ENCODE assay signal across 8 mouse cellular contexts in the genomic region with DNA sequence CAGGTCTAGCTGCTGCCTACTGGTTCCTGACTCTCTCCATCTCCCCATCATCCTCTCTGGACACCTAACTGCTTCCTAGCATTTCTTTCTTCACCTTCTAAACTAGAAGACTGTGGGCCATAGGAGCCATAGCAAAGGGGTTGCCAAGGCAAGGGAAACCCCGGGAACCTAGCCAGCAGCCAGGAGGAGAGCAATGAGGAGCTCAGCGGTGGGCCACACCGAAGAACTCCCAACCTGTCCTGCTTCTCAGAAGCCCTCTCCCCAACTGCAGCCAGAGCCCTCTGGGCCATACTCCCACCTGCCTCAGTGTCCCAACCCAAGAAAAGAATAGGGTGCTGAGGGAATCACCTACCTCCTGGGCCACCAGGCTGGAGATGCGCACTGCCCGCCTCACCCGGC. TPM values are rescaled to one million over a fixed set of nuclear protein-coding genes. Genes with fewer than 3 reads are reported as not detected.
DNase-seq lines count a peak whose midpoint lies in the region; ATAC-seq and TF ChIP-seq lines count a peak whose summit lies in the region.

No protein-coding gene starts in this region.

- peaks cover 20% of the 10 kb centered on the region; the same call in 1 of the 2 replicates for H3K36me3 ChIP-seq in kidney, embryonic 16.5 days (ENCODE audit: insufficient read depth, low read length)
- H3K36me3 ChIP-seq in embryonic facial prominence, embryonic 13.5 days = no peaks in the 10 kb centered on the region
- H3K36me3 ChIP-seq in hindbrain, postnatal 0 days (ENCODE audit: insufficient read depth, low read length) = peaks cover 20% of the 10 kb centered on the region; the same call in 1 of the 2 replicates
- peaks cover 42% of the 10 kb centered on the region for H3K36me3 ChIP-seq in neural tube, embryonic 12.5 days

- peaks cover 19% of the 10 kb centered on the region for H3K4me1 ChIP-seq in kidney, embryonic 16.5 days (ENCODE audit: insufficient read depth, low read length)
- H3K4me1 ChIP-seq in embryonic facial prominence, embryonic 13.5 days = peaks cover 17% of the 10 kb centered on the region
- H3K4me1 ChIP-seq in hindbrain, postnatal 0 days (ENCODE audit: insufficient read depth, low read length) = peaks cover 20% of the 10 kb centered on the region
- peaks cover 33% of the 10 kb centered on the region for H3K4me1 ChIP-seq in neural tube, embryonic 12.5 days

- TF ChIP-seq CTCF in hindbrain, postnatal 0 days (IDR thresholded peaks at IDR 0.05; ENCODE audit: low read depth) = no peak
- no peak for TF ChIP-seq CTCF in layer of hippocampus, adult 2 months (conservative IDR thresholded peaks at IDR 0.05)

- H3K4me2 ChIP-seq in kidney, embryonic 16.5 days (replicated peaks; ENCODE audit: low read depth, low read length) = peak overlapping the region; percentile 63
- peak overlapping the region; percentile 63 for H3K4me2 ChIP-seq in embryonic facial prominence, embryonic 13.5 days
- H3K4me2 ChIP-seq in hindbrain, postnatal 0 days (ENCODE audit: low read depth, low read length) = peak overlapping the region; percentile 52
- peak overlapping the region; percentile 71 for H3K4me2 ChIP-seq in neural tube, embryonic 12.5 days (replicated peaks)

- H3K9ac ChIP-seq in kidney, embryonic 16.5 days (replicated peaks; ENCODE audit: low read length) = peak overlapping the region; percentile 70
- H3K9ac ChIP-seq in embryonic facial prominence, embryonic 13.5 days = peak overlapping the region; percentile 69
- H3K9ac ChIP-seq in hindbrain, postnatal 0 days (replicated peaks; ENCODE audit: low read length) = peak overlapping the region; percentile 45
- peak overlapping the region; percentile 57 for H3K9ac ChIP-seq in neural tube, embryonic 12.5 days

- H3K4me3 ChIP-seq in kidney, embryonic 16.5 days (ENCODE audit: low read length) = peak overlapping the region; percentile 36
- H3K4me3 ChIP-seq in embryonic facial prominence, embryonic 13.5 days = peak overlapping the region; percentile 36
- no peak overlapping the region for H3K4me3 ChIP-seq in hindbrain, postnatal 0 days (ENCODE audit: low read length)
- peak overlapping the region; percentile 25; the same call in 1 of the 2 replicates for H3K4me3 ChIP-seq in neural tube, embryonic 12.5 days
- no peak overlapping the region; the same call in 1 of the 2 replicates for H3K4me3 ChIP-seq in layer of hippocampus, adult 2 months

- peak overlapping the region; percentile 61 for H3K27ac ChIP-seq in kidney, embryonic 16.5 days (ENCODE audit: low read length)
- no peak overlapping the region for H3K27ac ChIP-seq in embryonic facial prominence, embryonic 13.5 days
- H3K27ac ChIP-seq in hindbrain, postnatal 0 days = peak overlapping the region; percentile 72; the same call in 1 of the 2 replicates
- peak overlapping the region; percentile 82 for H3K27ac ChIP-seq in neural tube, embryonic 12.5 days
- H3K27ac ChIP-seq in layer of hippocampus, adult 2 months = no peak overlapping the region

- WGBS in kidney, embryonic 16.5 days = 74% methylated on average over 6 of the region's 6 CpGs
- WGBS in embryonic facial prominence, embryonic 13.5 days = 73% methylated on average over 6 of the region's 6 CpGs
- WGBS in hindbrain, postnatal 0 days = 49% methylated on average over 6 of the region's 6 CpGs
- 64% methylated on average over 6 of the region's 6 CpGs for WGBS in neural tube, embryonic 12.5 days

- no peaks in the 10 kb centered on the region for H3K27me3 ChIP-seq in kidney, embryonic 16.5 days (ENCODE audit: insufficient read depth, low read length)
- peaks cover 31% of the 10 kb centered on the region for H3K27me3 ChIP-seq in embryonic facial prominence, embryonic 13.5 days
- H3K27me3 ChIP-seq in hindbrain, postnatal 0 days (ENCODE audit: insufficient read depth, low read length) = no peaks in the 10 kb centered on the region
- no peaks in the 10 kb centered on the region for H3K27me3 ChIP-seq in neural tube, embryonic 12.5 days (replicated peaks)

- ATAC-seq in kidney, embryonic 16.5 days (ENCODE audit: low FRiP score, low TSS enrichment) = no peak
- ATAC-seq in embryonic facial prominence, embryonic 13.5 days (ENCODE audit: insufficient number of reproducible peaks, insufficient read depth, low FRiP score, low TSS enrichment, low read depth) = no peak
- ATAC-seq in hindbrain, postnatal 0 days = no peak; the same call in 1 of the 2 replicates
- peak; percentile 16; the same call in 1 of the 2 replicates for ATAC-seq in neural tube, embryonic 12.5 days (ENCODE audit: low FRiP score, low read depth)

- no peak for DNase-seq in kidney, adult 9 months
- peak; percentile 58 for DNase-seq in hindbrain, postnatal 0 days (ENCODE audit: low spot score)
- no peak for DNase-seq in adrenal gland, postnatal 25 days
- no peak for DNase-seq in B cell, adult 2 months
- DNase-seq in layer of hippocampus, adult 2 months (ENCODE audit: low spot score in 2 of 2) = no peak

- no peaks in the 10 kb centered on the region for H3K9me3 ChIP-seq in kidney, embryonic 16.5 days (ENCODE audit: low read length)
- no peaks in the 10 kb centered on the region for H3K9me3 ChIP-seq in embryonic facial prominence, embryonic 13.5 days
- H3K9me3 ChIP-seq in hindbrain, postnatal 0 days (ENCODE audit: low read length) = no peaks in the 10 kb centered on the region
- no peaks in the 10 kb centered on the region for H3K9me3 ChIP-seq in neural tube, embryonic 12.5 days

RNA-seq across cellular contexts. Expression of gene Kcnh2, which starts 22.6 kb away (rescaled TPM):
- 5.9 and 6.5 TPM in 2 replicates for polyA plus RNA-seq in kidney, embryonic 16.5 days (2015; fragmentation: Nextera tagmentation; extraction: Ambion mirVana)
- polyA plus RNA-seq in embryonic facial prominence, embryonic 13.5 days (2015; fragmentation: Nextera tagmentation; extraction: Ambion mirVana) = 1.3 and 1.4 TPM in 2 replicates
- 55.9 and 70.5 TPM in 2 replicates for total RNA-seq in hindbrain, postnatal 0 days (2014; rRNA removed)
- 10.8 and 11.5 TPM in 2 replicates for polyA plus RNA-seq in hindbrain, postnatal 0 days (2015; fragmentation: Nextera tagmentation; extraction: Ambion mirVana)
- polyA plus RNA-seq in neural tube, embryonic 12.5 days (2016; fragmentation: Nextera tagmentation; extraction: Ambion mirVana) = 15.1 and 18.6 TPM in 2 replicates
- 12.7 and 26.0 TPM in 2 replicates for total RNA-seq in adrenal gland, postnatal 25 days (2021)
- total RNA-seq in layer of hippocampus, adult 2 months (2021) = 10 to 100 TPM; 21.7 to 23.6 TPM

RNA-seq across cellular contexts. Expression of gene Nos3, which starts 35.8 kb away (rescaled TPM):
- polyA plus RNA-seq in kidney, embryonic 16.5 days (2015; fragmentation: Nextera tagmentation; extraction: Ambion mirVana) = 19.7 and 20.3 TPM in 2 replicates
- polyA plus RNA-seq in embryonic facial prominence, embryonic 13.5 days (2015; fragmentation: Nextera tagmentation; extraction: Ambion mirVana) = 5.4 and 5.9 TPM in 2 replicates
- 8.7 and 13.3 TPM in 2 replicates for total RNA-seq in hindbrain, postnatal 0 days (2014; rRNA removed)
- 7.2 and 7.4 TPM in 2 replicates for polyA plus RNA-seq in hindbrain, postnatal 0 days (2015; fragmentation: Nextera tagmentation; extraction: Ambion mirVana)
- polyA plus RNA-seq in neural tube, embryonic 12.5 days (2016; fragmentation: Nextera tagmentation; extraction: Ambion mirVana) = 9.2 and 9.4 TPM in 2 replicates
- 8.3 and 8.7 TPM in 2 replicates for total RNA-seq in adrenal gland, postnatal 25 days (2021)
- 1 to 10 TPM; 6.6 to 7.8 TPM for total RNA-seq in layer of hippocampus, adult 2 months (2021)

Comparison
In these comparisons a context has a peak if more than half of its experiments do, and no peak if none do; other contexts are left out.
1. H3K27ac ChIP-seq: peak in kidney, embryonic 16.5 days (single experiment), hindbrain, postnatal 0 days (single experiment) and neural tube, embryonic 12.5 days (single experiment); none in embryonic facial prominence, embryonic 13.5 days (single experiment) and layer of hippocampus, adult 2 months (single experiment).
2. H3K4me3 ChIP-seq: peak in kidney, embryonic 16.5 days (single experiment), embryonic facial prominence, embryonic 13.5 days (single experiment) and neural tube, embryonic 12.5 days (single experiment); none in hindbrain, postnatal 0 days (single experiment) and layer of hippocampus, adult 2 months (single experiment).
3. Peak in every context shown above with its lines, with median percentiles within 50 percentile points of each other: H3K4me2 ChIP-seq and H3K9ac ChIP-seq.